Mouse (Mus musculus) neural tube, embryonic 10.5 days (tissue): ENCODE results near the gene Slc26a10.

Experiments
- DNase-seq: peaks from one replicate; pipeline ENCODE4 v3.0.0-alpha.2; 2017; ENCODE audit warnings: low spot score; ENCODE audit errors: extremely low spot score

Slc26a10 gene

DNA sequence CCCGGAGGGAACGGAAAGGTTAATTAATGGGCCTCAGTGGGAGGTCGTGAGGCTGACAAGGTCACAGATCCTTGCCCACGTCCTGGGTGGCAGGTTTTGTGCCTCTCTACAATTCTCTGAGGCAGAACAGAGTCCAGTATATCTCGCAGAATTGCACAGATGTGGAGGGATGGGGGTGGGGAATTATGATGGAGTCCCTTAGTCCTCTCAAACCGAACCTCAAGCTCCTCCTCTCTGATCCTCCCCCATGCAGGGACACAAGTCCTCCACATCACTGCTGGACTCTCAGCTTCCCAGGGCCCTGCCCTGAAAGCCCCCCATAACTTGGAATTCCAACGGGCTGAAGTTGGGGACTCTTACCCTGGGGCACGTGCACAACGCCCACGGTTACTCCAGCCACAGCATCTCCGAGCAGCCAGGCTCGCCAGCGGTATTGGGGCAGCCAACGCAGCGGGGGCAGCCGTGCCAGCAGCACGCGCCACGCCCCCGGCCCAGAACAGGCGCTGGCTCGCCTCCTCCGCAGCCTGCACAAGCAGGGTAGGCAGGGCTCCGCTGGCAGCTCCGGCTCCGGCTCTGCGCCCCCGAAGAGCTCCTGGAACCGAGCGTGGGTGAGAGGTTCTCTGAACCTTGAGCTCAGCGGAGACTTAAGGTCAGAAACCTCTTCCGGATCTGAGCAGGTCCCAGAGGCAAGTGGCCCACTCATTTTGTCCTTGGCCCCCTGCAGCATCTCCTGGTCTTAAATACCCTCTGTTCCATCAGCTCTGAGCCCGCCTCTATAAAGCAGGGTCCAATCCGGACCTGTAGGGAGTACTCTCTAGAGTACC is at the start of gene Slc26a10:
Gene Slc26a10, minus strand, starts transcription at position 775 of the 824 bp plus-strand sequence.
- DNase-seq = no peak

DNA sequence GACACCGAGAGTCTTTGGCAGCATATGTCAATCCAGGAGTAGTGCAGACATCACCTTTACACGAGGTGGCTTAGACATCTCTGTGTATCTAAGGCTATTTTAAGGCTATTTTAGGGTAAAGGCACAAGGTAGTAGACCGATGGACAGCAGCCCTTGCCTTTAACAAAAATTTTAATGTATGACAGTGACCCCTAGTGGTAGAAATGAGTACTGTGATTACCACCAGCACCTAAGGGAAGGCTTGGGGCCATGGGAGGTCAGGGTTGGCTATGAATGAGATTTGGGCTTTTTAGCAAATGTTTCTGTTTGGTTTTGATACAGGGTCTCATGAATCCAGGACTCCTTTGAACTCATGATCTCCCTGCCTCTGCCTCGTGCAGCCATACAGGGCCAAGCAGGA is 48.5 kb upstream of the Slc26a10 start:
- peak; percentile 36 for DNase-seq

DNA sequence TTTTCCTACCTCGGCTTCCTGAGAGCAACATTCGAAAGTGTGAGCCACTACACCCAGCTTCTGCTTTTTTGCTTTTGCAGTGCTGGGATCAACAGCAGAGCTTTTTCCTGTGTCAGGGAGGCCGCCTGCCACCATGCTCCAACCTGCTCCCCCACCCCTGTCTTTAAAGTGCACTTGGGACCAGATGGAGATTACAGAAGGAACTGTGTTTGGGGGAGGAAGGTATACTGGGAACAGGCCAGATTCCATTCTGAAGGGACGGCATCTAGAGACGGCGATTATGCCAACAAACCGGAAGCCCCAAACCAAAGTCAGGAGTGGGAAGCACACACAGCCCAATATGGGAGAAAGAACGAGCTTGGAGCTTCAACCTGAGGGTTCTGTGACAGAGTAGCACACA is 46.7 kb upstream of the Slc26a10 start:
- no peak for DNase-seq

DNA sequence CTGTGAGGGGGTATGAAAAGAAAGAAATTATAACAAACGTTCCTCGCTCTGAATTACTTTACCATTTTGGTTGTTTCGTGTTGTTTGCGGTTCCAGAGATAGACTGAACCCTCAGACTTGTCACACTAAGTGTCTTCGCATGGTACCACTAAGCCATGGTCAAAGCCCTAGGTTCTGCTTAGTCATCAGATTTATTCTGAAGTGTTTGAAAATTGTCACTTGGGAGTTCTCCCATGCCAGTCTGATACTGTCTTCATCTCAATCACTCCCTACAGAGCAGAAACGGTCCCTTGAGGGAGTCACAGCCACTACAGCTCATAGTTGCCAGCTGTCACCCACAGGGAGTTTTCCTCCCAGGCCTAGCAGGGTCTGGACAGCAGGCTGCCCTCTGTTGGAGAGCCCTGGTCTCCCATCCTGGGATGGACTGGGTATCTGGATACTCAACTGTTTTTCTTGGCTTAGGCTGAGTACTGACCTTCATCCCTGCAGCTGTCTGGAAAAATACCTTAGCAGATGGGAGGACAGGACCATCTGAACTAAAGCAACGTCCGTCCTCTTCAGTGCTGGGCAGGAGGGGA is 46.0 kb upstream of the Slc26a10 start:
- no peak for DNase-seq

DNA sequence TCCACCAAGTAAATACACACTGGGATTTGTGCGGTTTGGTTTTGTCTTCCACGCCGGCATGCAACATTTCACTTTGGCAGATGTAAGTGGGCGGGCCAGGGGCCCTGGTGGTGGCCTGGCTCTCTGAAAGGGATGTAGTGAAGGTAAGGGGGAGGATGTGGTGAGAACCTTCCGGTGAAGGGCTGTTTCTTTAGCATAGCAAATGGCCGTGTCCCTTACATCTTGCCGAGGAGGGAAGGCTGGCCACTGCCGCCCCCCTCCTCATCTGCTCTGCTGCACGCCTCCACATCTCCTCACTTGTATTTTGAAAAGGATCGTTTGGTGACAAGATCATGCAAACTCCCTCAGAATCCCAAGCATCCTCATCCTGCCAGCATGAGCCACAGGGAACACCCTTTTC is 45.3 kb upstream of the Slc26a10 start:
- no peak for DNase-seq

DNA sequence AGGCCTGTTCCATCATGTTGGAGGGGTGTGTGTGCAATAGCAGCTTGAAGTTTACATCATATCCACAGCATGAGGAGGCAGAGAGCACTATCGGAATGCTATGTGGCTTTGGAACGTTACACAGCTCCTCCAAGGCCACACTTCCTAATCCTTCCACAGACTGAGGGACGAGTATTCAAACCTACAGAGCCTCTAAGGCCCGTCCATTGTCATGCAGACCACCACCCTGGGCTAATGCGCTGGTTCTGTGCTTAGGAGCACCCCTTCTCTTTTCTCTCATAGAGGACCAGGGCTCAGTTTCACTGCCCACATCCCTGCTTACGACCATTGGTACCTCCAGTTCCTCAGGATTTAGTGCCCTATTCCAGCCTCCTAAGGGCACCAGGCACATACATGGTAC is 44.8 kb upstream of the Slc26a10 start:
- DNase-seq = no peak

DNA sequence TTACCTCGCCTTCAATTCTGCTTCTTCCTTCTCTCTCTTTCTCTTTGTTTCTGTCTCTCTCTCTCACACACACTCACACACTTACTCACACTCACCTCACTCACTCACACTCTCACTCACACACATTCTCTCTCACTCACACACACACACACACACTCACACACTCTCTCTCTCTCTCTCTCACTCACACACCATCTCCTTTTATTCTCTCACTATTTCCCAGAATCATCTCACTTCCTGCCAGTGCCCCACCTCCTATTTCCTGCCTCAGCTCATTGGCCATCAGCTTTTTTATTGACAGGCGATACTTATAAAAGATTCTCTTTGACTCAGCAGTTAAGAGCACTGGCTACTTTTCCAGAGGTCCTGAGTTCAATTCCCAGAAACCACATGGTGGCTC is 37.9 kb upstream of the Slc26a10 start:
- DNase-seq = no peak

DNA sequence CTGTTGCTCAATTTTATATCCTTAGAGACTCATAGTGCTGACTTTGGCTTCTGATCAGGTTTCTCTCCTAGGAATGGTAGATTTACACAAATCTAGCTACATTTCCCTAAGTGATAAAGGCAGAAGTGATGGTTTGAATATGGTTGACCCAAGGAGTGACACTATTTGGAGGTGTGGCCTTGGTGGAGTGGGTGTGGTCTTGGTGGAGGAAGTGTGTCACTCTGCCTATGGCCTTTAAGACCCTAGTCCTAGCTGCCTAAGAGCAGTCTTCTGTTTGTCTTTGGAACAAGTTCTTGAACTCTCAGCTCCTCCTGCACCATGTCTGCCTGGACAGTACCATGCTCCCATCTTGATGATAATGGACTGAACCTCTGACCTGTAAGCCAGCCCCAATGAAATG is 36.7 kb upstream of the Slc26a10 start:
- DNase-seq = no peak

DNA sequence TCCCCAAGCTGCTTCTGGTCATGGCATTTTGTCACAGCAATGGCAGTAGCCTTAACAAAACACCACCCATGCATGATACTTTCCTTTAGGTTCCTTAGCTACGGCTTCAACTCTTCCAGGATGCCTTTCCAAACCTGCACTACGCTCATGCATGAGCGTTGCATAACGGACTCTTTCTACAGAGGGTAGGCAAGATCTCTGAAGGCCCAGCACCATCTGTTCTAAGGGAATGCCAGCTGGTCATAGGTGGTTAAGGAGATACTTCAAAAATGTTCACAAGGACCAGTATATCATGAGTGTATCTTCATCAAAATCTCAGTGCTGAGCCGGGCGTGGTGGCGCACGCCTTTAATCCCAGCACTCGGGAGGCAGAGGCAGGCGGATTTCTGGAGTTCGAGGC is 36.0 kb upstream of the Slc26a10 start:
- no peak for DNase-seq

DNA sequence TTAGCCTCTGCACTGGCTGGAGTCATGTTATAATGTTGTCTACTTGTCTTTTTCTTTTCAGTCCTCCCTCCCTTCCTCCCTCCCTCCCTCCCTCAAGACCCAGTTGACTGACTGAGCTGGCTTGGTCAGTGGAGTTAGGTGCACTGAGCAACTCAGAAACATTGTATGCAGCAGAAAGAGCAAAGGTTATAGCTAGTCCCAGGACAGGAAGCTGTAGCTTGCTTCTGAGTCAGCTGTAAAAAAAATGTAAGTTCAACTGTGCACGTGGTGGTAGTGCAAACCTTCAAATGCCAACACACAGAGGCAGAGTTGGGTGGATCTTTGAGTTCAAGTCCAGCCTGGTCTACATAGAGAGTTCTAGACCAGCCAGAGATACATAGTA is 34.0 kb upstream of the Slc26a10 start:
- DNase-seq = no peak

DNA sequence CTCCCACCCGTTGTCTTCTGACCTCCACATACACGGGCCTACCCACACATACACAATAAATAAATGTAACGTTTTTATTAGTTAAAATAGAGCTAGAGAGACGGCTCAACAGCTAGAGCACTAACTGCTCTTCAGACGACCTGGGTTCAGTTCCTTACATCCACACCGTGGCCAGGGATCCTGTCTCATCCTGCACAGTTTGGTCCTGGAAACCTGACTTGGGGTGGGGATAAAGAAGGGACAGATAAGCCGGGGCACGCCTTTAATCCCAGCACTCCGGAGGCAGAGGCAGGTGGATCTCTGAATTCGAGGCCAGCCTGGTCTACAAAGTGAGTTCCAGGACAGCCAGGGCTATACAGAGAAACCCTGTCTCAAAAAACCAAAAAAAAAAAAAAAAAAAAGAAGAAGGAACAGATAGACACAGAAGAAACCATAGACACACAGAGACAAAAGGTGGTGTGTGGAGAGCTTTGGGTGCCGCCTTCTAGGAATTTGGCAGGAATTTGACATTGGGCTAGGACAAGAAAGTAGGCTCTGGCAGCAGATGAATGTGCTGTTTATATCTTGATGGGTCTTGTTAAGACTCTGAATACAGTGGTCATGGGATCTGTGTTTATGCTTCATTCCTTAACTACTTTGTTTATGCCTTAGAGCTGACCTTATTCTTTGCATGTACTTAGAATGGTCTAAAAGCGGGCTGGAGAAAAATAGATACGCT is 33.4 kb upstream of the Slc26a10 start:
- DNase-seq = no peak

DNA sequence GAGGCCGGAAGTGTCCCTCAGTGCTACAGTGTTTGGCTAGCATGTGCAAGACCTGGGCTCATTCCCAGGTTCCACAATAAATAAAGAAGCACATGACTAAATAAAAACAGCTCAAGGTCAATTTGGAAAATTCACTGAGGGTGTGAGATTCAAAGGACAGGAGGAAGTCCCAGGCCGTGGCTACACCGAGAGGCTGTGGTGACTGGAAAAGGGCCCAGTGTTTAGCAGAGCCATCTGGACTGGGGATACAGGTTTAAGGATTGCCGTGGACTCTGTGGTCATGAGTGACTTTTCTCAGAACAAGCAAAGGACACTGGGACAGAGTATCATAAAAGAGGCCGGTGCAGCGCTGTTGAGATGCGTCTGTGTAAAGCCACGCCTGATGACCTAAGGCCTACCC is 32.8 kb upstream of the Slc26a10 start:
- DNase-seq = no peak

DNA sequence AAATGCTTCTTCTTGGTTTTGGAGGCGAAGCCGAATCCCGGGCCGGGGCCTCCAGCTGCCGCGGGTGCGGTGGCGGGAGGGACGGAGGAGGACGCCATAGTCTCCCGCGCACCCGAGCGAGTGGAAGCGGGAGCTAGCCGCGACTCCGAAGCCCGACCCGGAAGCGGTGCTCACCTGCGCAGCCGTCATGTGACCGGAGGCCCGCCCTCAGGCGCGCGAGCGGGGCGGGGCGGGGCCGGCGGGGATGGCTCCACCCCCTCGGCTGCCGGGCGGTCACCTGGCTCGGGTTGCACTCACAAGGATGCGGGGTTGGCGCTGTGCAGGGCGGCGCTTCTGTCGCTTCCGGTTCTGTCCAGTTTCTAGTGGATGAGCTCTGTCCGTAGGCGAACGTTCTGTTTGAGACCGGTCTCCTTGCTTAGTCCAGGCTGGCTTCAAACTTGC is 31.0 kb upstream of the Slc26a10 start, which contains the start of gene Pip4k2c:
Gene Pip4k2c, minus strand, starts transcription at position 172 of the 441 bp plus-strand sequence.
- DNase-seq = peak; percentile 89

DNA sequence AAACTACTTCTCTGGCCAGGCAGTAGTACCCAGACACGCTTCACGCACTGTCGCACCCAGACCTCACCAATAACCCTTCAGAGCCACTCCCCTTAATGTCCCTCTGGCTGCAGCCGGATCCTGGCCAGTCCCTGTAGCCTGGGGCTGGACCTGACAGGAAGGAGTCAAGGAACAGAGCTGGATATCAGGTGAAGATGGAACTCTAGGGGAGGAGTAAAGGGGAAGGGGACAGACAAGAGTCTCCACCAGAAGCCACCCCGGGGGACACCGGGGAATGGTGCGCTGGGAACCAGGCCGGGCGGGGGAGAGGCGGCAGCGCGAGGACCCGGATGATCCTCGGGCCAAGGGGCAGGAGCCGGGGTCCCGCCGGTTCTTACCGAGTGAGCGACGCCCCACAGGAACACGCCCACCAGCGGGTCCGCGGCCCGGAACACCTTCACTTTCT is 30.5 kb upstream of the Slc26a10 start:
- DNase-seq = no peak

DNA sequence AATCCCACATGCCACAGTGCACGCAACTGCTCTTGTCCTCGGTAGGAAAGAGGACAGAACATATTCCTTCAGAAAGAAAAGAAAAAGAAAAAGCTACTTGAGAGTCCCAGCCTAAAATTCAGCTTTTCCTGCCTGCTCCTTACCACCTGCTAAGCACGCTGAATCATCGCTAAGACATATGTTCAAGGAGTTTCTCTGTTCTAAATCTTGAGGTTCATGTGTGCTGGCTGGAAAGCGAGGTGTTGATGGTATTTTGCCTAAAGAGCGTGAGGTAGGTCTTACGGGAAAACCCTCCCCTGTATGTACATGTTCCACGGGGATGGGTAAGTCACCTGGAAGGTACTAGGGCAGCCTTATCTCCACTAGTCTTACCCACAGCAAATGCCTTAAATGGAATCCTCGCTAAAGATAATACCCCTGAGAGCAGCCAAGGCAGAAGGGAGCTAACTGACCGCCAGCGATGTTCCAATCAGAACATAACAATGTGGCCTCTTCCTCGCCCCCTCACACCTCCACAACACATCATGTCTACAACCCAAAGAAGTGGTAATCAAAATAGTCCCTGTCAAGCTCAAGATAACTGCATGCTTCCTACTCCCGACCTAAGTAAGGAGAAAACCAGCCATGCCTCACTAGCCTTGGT is 29.6 kb upstream of the Slc26a10 start:
- no peak for DNase-seq

DNA sequence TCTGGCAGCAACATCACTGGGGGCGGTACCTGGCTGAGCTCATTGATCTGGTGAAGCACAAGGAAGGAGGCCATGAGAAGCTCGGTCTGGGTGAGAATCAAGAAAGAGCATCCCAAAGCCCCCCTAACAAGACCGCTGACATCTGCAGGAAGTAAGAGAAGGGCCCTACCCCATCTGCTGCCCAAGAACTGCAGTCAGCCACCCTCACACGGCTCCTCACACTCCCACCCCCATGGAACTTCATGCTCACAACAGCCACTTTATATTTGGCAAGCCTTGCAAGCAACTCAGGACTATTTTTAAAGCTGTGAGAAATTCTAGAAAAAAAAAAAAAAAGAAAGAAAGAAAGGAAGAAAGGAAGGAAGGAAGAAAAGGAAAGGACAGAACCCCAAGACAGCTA is 28.5 kb upstream of the Slc26a10 start:
- no peak for DNase-seq

DNA sequence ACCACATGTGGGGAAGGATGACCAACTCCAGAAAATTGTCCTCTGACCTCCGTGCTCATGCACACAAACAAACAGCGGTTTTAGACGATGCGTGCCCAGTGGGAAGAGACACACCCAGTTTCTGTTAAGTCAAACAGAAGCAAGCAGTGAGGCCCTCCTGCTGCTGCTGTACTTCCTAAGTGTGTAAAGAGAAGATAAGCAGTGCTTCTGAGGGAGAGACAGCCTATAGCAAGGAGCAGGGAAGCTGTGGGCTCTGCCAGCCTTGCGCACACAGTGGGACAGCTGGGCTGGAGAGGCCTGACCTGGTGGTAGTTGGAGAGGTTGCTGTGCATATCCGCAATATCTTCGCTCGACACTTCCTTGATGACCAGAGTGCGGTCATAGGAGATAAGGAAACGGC is 24.9 kb upstream of the Slc26a10 start:
- DNase-seq = no peak

DNA sequence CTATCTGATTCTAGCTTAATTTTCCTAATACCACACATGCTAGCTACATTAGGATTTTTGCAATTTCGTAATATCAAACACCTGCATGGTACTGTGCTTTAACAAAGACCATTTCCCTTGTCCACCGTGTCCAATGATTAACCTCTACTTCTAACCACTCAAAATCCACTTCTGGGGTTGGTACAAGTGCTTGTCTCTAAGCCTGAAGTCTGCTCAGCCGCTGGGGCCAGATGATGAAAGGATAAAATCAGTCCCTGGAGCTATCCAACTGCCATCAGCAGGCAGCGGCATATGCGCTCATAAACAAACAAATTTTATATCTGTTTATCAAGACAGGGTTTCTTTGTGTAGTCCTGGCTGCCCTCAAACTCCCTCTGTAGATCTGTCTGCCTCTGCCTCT is 24.1 kb upstream of the Slc26a10 start:
- no peak for DNase-seq

DNA sequence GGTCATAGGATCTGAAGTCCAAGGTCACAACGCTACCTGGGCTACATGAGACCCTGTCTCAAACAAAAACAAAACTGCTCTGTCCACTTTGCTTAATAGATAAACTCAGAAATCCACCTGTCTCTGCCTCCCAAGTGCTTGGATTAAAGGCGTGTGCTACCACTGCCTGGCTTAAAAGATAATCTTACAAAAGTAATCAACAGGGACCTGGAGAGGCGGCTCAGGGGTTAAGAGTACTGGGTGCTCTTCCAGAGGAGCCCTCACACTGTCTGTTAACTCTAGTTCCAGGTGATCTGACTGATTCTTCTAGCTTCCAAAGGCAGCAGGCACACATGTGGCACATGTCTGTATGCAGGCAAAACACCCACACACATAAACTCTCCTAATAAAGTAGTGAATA is 22.7 kb upstream of the Slc26a10 start:
- no peak for DNase-seq

DNA sequence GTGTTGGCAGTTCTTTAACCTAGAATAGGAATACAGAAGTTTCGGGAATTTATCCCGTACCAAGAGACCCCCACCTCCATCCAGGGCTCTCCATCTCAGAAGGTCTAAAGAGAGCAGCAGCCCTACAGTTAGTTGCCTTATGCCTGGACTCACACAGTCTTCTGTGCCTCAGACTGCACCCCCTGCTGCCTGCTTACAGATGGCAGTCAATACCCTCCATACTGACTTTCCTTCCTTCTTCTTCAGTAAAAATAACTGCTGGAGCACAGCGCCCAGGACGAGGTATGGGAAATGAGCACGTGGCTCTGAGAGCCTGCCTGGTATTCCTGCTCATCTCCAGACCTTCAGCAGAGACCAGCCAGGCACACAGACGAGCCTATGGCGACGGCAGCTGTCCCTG is 19.8 kb upstream of the Slc26a10 start:
- DNase-seq = no peak

DNA sequence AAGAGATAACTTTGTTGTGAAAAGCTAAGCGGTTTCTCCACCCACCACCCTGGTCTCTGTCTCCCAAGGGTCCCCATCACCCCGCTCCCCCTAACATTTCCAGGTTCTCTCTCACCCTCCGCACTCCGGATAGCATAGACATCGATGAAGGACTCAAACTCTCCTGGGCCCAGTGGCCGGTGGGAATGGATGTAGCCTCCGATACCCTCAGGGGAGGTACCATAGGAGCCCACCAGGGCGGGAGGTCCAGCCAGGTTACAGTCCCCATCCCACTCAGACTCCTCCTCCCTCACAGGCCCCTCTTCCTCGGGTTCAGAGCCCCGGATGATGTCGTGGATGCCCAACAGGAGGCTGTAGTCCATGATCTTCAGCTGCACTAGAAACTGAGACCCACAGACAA is 19.0 kb upstream of the Slc26a10 start:
- DNase-seq = no peak

DNA sequence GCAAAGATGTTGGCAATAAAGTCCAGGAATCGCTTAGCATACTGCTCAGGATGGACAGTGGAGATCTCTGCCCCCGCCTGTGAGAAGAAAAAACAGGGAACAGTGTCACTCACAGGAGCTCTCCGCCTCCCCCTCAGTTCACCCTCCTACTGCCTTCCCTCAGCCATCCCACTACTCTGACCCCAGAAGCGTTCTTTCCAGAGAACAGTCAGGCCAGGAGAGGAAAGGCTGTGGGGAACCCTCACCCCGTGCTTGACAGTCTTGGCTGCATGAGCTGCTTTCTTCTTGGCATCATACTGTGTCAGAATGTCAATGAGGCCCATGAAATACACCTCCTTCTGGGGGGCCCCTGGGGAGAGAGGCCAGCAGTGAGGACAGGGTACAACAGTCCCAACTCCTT is 18.6 kb upstream of the Slc26a10 start:
- DNase-seq = no peak
